Mouse (Mus musculus): ENCODE results near the gene Tekt2.

DNA sequence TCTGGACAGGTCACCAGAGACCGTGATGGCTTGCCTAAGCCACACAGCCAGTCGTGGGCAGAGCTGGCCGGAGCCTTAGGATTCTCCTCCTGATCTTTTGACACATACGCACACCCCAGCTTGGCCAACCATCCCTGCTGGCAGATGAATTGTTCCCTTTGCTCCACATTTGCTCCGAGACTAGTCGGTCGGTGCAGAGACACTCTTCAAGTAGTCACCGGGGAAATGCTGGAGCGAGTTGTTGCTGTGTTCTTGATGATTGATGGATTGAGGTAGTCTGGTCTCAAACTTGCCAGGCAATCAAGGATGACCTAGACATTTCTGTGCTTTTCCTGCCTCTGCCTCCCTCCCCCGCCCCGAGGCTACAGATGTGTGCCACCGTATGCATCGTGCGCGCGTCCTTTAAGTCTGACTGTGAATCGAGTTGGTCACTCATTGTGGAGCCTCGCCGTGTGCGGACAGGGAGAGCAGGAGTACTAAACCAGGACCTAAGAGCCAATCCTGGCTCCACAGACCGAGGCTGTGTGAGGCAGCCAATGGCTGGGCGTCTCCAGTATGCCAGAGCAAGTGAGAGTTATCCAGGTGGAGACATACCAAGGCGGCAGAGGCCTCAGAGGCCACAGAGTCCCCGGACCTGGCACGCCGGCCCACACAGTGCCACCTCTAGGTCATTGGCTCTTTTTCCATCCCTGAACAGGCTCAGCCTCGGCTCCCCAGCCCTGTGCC lies 23.7 kb downstream of the Tekt2 start:
- no peak for TF ChIP-seq EP300 (optimal IDR thresholded peaks at IDR 0.05)
- no peak for TF ChIP-seq CTCF (IDR thresholded peaks at IDR 0.05; ENCODE audit: low read depth)

All from stomach, postnatal 0 days (tissue).